Mouse (Mus musculus): Measurements from ENCODE around the gene Esrrg.

The Esrrg gene

GRCm38 (mm10) chr1:187623981-187624380 is 15.4 kb downstream of the Esrrg start:
- Histone ChIP-seq H3K4me1 (replicated peaks; ENCODE audit: low read depth, low read length) (no peaks in the 10 kb centered on the region), H3K4me3 (replicated peaks; ENCODE audit: low read length) (no peak overlapping the region), H3K36me3 (ENCODE audit: insufficient read depth, low read length) (no peaks in the 10 kb centered on the region), H3K27me3 (ENCODE audit: insufficient read depth, low read length) (peaks cover 4% of the 10 kb centered on the region; the same call in 1 of the 2 replicates), H3K9me3 (ENCODE audit: low read length) (no peaks in the 10 kb centered on the region)
- TF ChIP-seq NANOG (IDR thresholded peaks at IDR 0.05; ENCODE audit: borderline replicate concordance, low read length) (no peak), POU5F1 (IDR thresholded peaks at IDR 0.05; ENCODE audit: borderline replicate concordance, low read length) (no peak), CTCF (conservative IDR thresholded peaks at IDR 0.05; ENCODE audit: low read length) (no peak)

DNA sequence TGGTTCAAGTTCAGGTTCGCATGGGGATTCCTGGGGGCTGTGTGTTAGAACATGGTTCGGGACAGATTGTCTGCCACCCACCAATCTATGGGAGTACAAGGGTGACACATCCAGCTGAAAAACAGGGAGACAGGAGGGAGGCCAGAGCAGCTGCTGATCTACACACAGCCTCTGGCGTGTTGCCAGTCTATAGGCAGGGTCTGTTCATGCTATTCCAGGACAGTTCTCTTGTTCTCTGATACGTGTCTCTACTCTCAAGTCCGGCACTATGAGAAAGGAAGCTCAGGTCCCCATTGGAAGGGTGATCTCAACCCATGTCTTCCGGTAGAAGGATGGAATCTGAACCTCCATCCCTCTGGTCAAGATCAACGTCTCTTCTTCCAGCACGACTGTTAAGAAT is 21.8 kb downstream of the Esrrg start:
- no peaks in the 10 kb centered on the region for H3K36me3 ChIP-seq (ENCODE audit: insufficient read depth, low read length)
- TF ChIP-seq POU5F1 (IDR thresholded peaks at IDR 0.05; ENCODE audit: borderline replicate concordance, low read length), result no peak
- no peak for TF ChIP-seq CTCF (conservative IDR thresholded peaks at IDR 0.05; ENCODE audit: low read length)
- no peak for TF ChIP-seq NANOG (IDR thresholded peaks at IDR 0.05; ENCODE audit: borderline replicate concordance, low read length)

GRCm38 (mm10) chr1:187631486-187631885 is 22.9 kb downstream of the Esrrg start:
- TF ChIP-seq CTCF (conservative IDR thresholded peaks at IDR 0.05; ENCODE audit: low read length) (no peak), NANOG (IDR thresholded peaks at IDR 0.05; ENCODE audit: borderline replicate concordance, low read length) (no peak), POU5F1 (IDR thresholded peaks at IDR 0.05; ENCODE audit: borderline replicate concordance, low read length) (no peak)
- Histone ChIP-seq H3K27me3 (ENCODE audit: insufficient read depth, low read length) (no peaks in the 10 kb centered on the region), H3K4me3 (replicated peaks; ENCODE audit: low read length) (no peak overlapping the region), H3K36me3 (ENCODE audit: insufficient read depth, low read length) (no peaks in the 10 kb centered on the region), H3K4me1 (replicated peaks; ENCODE audit: low read depth, low read length) (no peaks in the 10 kb centered on the region), H3K9me3 (ENCODE audit: low read length) (no peaks in the 10 kb centered on the region)

More for the DNA sequence above, 21.8 kb downstream of the Esrrg start:
- Histone ChIP-seq H3K4me3 (replicated peaks; ENCODE audit: low read length) (no peak overlapping the region), H3K9me3 (ENCODE audit: low read length) (no peaks in the 10 kb centered on the region), H3K4me1 (replicated peaks; ENCODE audit: low read depth, low read length) (no peaks in the 10 kb centered on the region), H3K27me3 (ENCODE audit: insufficient read depth, low read length) (no peaks in the 10 kb centered on the region)

- H3K9me3 ChIP-seq (ENCODE audit: low read length), result no peaks in the 10 kb centered on the region
- no peaks in the 10 kb centered on the region for H3K4me1 ChIP-seq (replicated peaks; ENCODE audit: low read depth, low read length)
- no peak for TF ChIP-seq NANOG (IDR thresholded peaks at IDR 0.05; ENCODE audit: borderline replicate concordance, low read length)
- no peak for TF ChIP-seq CTCF (conservative IDR thresholded peaks at IDR 0.05; ENCODE audit: low read length)
- TF ChIP-seq POU5F1 (IDR thresholded peaks at IDR 0.05; ENCODE audit: borderline replicate concordance, low read length), result no peak
- H3K27me3 ChIP-seq (ENCODE audit: insufficient read depth, low read length), result peaks cover 6% of the 10 kb centered on the region
- H3K4me3 ChIP-seq (replicated peaks; ENCODE audit: low read length), result no peak overlapping the region
- no peaks in the 10 kb centered on the region for H3K36me3 ChIP-seq (ENCODE audit: insufficient read depth, low read length)
Measured at GRCm38 (mm10) chr1:187645258-187645657, 36.7 kb downstream of the Esrrg start.

DNA sequence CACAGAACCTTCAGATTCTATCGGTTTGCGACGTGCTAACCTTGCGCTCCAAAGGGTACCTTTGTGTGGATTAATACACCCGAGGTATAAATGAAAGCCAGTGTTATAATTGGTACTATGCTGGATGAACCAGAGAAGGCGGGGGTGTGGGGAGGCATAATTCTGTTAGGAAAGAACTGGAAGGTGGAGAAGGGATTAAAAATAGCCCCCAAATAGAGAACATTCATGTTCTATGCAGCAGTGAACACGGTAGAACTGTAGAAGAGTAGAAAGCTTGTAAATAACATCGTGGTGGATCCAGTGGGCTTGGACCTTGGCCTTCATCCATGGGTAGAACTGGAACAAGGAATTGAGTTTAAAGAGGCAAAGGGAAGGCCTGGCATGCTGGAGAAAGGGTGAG is 40.0 kb downstream of the Esrrg start:
- no peak overlapping the region for H3K4me3 ChIP-seq (replicated peaks; ENCODE audit: low read length)
- peaks cover 12% of the 10 kb centered on the region for H3K4me1 ChIP-seq (replicated peaks; ENCODE audit: low read depth, low read length)
- TF ChIP-seq NANOG (IDR thresholded peaks at IDR 0.05; ENCODE audit: borderline replicate concordance, low read length) (no peak), POU5F1 (IDR thresholded peaks at IDR 0.05; ENCODE audit: borderline replicate concordance, low read length) (no peak), CTCF (conservative IDR thresholded peaks at IDR 0.05; ENCODE audit: low read length) (no peak)
- H3K36me3 ChIP-seq (ENCODE audit: insufficient read depth, low read length), result no peaks in the 10 kb centered on the region
- peaks cover 25% of the 10 kb centered on the region for H3K27me3 ChIP-seq (ENCODE audit: insufficient read depth, low read length)
- no peaks in the 10 kb centered on the region for H3K9me3 ChIP-seq (ENCODE audit: low read length)

GRCm38 (mm10) chr1:187649871-187650270 is 41.3 kb downstream of the Esrrg start:
- Histone ChIP-seq H3K36me3 (ENCODE audit: insufficient read depth, low read length) (no peaks in the 10 kb centered on the region), H3K4me1 (replicated peaks; ENCODE audit: low read depth, low read length) (peaks cover 12% of the 10 kb centered on the region), H3K27me3 (ENCODE audit: insufficient read depth, low read length) (peaks cover 27% of the 10 kb centered on the region), H3K9me3 (ENCODE audit: low read length) (no peaks in the 10 kb centered on the region), H3K4me3 (replicated peaks; ENCODE audit: low read length) (no peak overlapping the region)
- TF ChIP-seq NANOG (IDR thresholded peaks at IDR 0.05; ENCODE audit: borderline replicate concordance, low read length) (no peak), CTCF (conservative IDR thresholded peaks at IDR 0.05; ENCODE audit: low read length) (no peak), POU5F1 (IDR thresholded peaks at IDR 0.05; ENCODE audit: borderline replicate concordance, low read length) (no peak)

DNA sequence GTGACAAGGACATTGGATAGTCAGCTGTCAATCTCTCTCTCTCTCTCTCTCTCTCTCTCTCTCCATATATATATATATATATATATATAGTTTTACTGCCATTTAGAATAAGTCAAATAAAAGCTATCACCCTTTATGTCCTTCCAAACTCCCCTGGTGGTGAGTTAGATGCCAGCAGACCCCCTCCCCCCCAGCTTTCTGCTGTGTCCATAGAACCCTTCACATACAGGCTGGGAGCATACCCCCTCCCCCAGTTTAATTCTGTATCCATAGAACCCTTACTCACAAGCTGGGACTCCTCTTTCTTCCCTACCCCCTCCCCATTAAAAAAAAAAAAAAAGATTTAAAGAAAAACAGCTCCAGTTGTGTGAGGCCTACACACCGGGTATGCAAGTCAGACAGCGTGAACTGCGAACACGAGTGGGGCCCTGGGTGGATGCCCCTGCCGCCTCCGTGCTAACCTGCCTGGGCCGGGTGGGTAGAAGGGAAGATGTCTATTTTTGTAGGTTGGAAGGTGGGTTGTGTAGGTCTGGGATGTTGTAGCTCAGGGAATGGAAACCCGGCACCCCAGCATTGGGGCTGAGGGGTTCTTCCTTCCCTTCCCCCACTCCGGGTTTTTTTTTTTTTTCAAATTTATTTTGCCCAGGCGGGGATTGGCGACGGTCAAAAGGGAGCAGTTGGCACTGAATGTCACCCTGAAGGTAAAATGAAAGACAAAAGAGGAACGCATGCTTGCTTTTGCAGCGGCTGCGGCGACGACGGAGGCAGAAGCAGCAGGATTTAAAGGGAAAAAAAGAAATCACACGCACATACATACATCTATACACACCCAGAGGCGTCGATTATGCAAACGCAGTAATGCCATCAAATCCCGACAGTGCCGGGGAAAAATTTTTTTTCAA is 42.4 kb downstream of the Esrrg start:
- Histone ChIP-seq H3K9me3 (ENCODE audit: low read length) (no peaks in the 10 kb centered on the region), H3K36me3 (ENCODE audit: insufficient read depth, low read length) (no peaks in the 10 kb centered on the region)
- TF ChIP-seq NANOG (IDR thresholded peaks at IDR 0.05; ENCODE audit: borderline replicate concordance, low read length) (no peak), POU5F1 (IDR thresholded peaks at IDR 0.05; ENCODE audit: borderline replicate concordance, low read length) (no peak), CTCF (conservative IDR thresholded peaks at IDR 0.05; ENCODE audit: low read length) (no peak)

GRCm38 (mm10) chr1:187651688-187652241 is 43.2 kb downstream of the Esrrg start:
- no peak for TF ChIP-seq CTCF (conservative IDR thresholded peaks at IDR 0.05; ENCODE audit: low read length)
- TF ChIP-seq NANOG (IDR thresholded peaks at IDR 0.05; ENCODE audit: borderline replicate concordance, low read length), result no peak
- TF ChIP-seq POU5F1 (IDR thresholded peaks at IDR 0.05; ENCODE audit: borderline replicate concordance, low read length), result no peak
- no peaks in the 10 kb centered on the region for H3K36me3 ChIP-seq (ENCODE audit: insufficient read depth, low read length)
- H3K4me1 ChIP-seq (replicated peaks; ENCODE audit: low read depth, low read length), result peaks cover 12% of the 10 kb centered on the region
- no peaks in the 10 kb centered on the region for H3K9me3 ChIP-seq (ENCODE audit: low read length)
- H3K4me3 ChIP-seq (replicated peaks; ENCODE audit: low read length), result peak overlapping the region; percentile 58
- H3K27me3 ChIP-seq (ENCODE audit: insufficient read depth, low read length), result peaks cover 27% of the 10 kb centered on the region

More for the DNA sequence above, 42.4 kb downstream of the Esrrg start:
- H3K27me3 ChIP-seq (ENCODE audit: insufficient read depth, low read length), result peaks cover 27% of the 10 kb centered on the region
- H3K4me3 ChIP-seq (replicated peaks; ENCODE audit: low read length), result peak overlapping the region; percentile 58
- peaks cover 12% of the 10 kb centered on the region for H3K4me1 ChIP-seq (replicated peaks; ENCODE audit: low read depth, low read length)

Measured in E14TG2a.4 (cell line).